Comparison of ENCODE assay signal across 8 mouse cellular contexts in genomic region chr6:115675166-115675507, GRCm38 (mm10). TPM values are rescaled to one million over a fixed set of nuclear protein-coding genes. Genes with fewer than 3 reads are reported as not detected.
DNase-seq lines count a peak whose midpoint lies in the region; ATAC-seq and TF ChIP-seq lines count a peak whose summit lies in the region.

No protein-coding gene starts in this region.

- H3K4me1 ChIP-seq in heart, embryonic 10.5 days = peaks cover 22% of the 10 kb centered on the region
- no peaks in the 10 kb centered on the region; the same call in 1 of the 2 replicates for H3K4me1 ChIP-seq in bone marrow, adult 2 months (ENCODE audit: control insufficient read depth, insufficient read depth, low read length)
- peaks cover 23% of the 10 kb centered on the region for H3K4me1 ChIP-seq in heart, embryonic 12.5 days (replicated peaks)
- no peaks in the 10 kb centered on the region; the same call in 1 of the 2 replicates for H3K4me1 ChIP-seq in midbrain, postnatal 0 days (ENCODE audit: insufficient read depth, low read length)

- intact Hi-C loops in heart, postnatal 25 days (cut with DNase I) = loop anchor here (5.0 kb wide), 3 partner anchors 42 to 73 kb away; partner anchors contain the start of gene Mkrn2

- peak overlapping the region; percentile 81 for H3K4me2 ChIP-seq in heart, embryonic 12.5 days
- peak overlapping the region; percentile 72 for H3K4me2 ChIP-seq in midbrain, postnatal 0 days (ENCODE audit: low read depth, low read length, poor library complexity, severe bottlenecking)

- TF ChIP-seq POLR2A in bone marrow, adult 2 months (IDR thresholded peaks at IDR 0.05; ENCODE audit: borderline replicate concordance, control insufficient read depth, low read depth, low read length) = no peak

- H3K9ac ChIP-seq in heart, embryonic 12.5 days = peak overlapping the region; percentile 98
- H3K9ac ChIP-seq in midbrain, postnatal 0 days (replicated peaks; ENCODE audit: low read length, poor library complexity, severe bottlenecking) = peak overlapping the region; percentile 99

- H3K36me3 ChIP-seq in heart, embryonic 10.5 days = 0 out of 2 replicates have a peak, but pooled peaks cover 4% of the 10 kb centered on the region
- H3K36me3 ChIP-seq in heart, embryonic 12.5 days = no peaks in the 10 kb centered on the region
- no peaks in the 10 kb centered on the region for H3K36me3 ChIP-seq in midbrain, postnatal 0 days (ENCODE audit: insufficient read depth, low read length)

- ATAC-seq in heart, embryonic 12.5 days (ENCODE audit: insufficient number of reproducible peaks, low FRiP score) = no peak
- ATAC-seq in midbrain, postnatal 0 days (ENCODE audit: low FRiP score) = no peak
- no peak for ATAC-seq in megakaryocyte progenitor cell, adult 5-6 weeks (replicated peaks; ENCODE audit: poor library complexity)

- TF ChIP-seq CTCF in bone marrow, adult 2 months (IDR thresholded peaks at IDR 0.05; ENCODE audit: control insufficient read depth, insufficient read depth, low read length) = no peak
- TF ChIP-seq CTCF in midbrain, postnatal 0 days (IDR thresholded peaks at IDR 0.05) = no peak

- no peaks in the 10 kb centered on the region for H3K27me3 ChIP-seq in heart, embryonic 10.5 days (ENCODE audit: insufficient read depth, poor library complexity, severe bottlenecking)
- no peaks in the 10 kb centered on the region for H3K27me3 ChIP-seq in heart, embryonic 12.5 days (replicated peaks)
- no peaks in the 10 kb centered on the region for H3K27me3 ChIP-seq in midbrain, postnatal 0 days (ENCODE audit: insufficient read depth, low read length)

- 2% methylated on average over 13 of the region's 13 CpGs for WGBS in heart, embryonic 10.5 days
- WGBS in bone marrow, adult 2 months = 3% methylated on average over 13 of the region's 13 CpGs
- WGBS in heart, embryonic 12.5 days = under 1% methylated on average over 13 of the region's 13 CpGs
- WGBS in midbrain, postnatal 0 days = 1% methylated on average over 13 of the region's 13 CpGs

- peak overlapping the region; percentile 96 for H3K4me3 ChIP-seq in heart, embryonic 10.5 days
- H3K4me3 ChIP-seq in bone marrow, adult 2 months (replicated peaks; ENCODE audit: control insufficient read depth, low read depth, low read length) = peak overlapping the region; percentile 89
- peak overlapping the region; percentile 83 for H3K4me3 ChIP-seq in heart, embryonic 12.5 days
- H3K4me3 ChIP-seq in midbrain, postnatal 0 days (ENCODE audit: low read depth, low read length) = peak overlapping the region; percentile 92

- no peak for DNase-seq in heart, embryonic 10.5 days (ENCODE audit: low spot score)
- DNase-seq in heart, postnatal 25 days (ENCODE audit: low spot score) = no peak
- DNase-seq in kidney, postnatal 14 days = peak; percentile 23
- DNase-seq in midbrain, postnatal 0 days (ENCODE audit: low spot score) = no peak
- no peak for DNase-seq in spleen, adult 12 weeks (ENCODE audit: low spot score)

- peak overlapping the region; percentile 100 for H3K27ac ChIP-seq in heart, embryonic 10.5 days
- H3K27ac ChIP-seq in bone marrow, adult 2 months (ENCODE audit: control insufficient read depth, insufficient read depth, low read depth, low read length, poor library complexity) = peak overlapping the region; percentile 99
- peak overlapping the region; percentile 97 for H3K27ac ChIP-seq in heart, embryonic 12.5 days (ENCODE audit: poor library complexity, severe bottlenecking)
- H3K27ac ChIP-seq in midbrain, postnatal 0 days (ENCODE audit: low read depth, low read length) = peak overlapping the region; percentile 99

- H3K9me3 ChIP-seq in heart, embryonic 10.5 days = no peaks in the 10 kb centered on the region
- no peaks in the 10 kb centered on the region for H3K9me3 ChIP-seq in heart, embryonic 12.5 days (replicated peaks)
- H3K9me3 ChIP-seq in midbrain, postnatal 0 days (ENCODE audit: low read length) = no peaks in the 10 kb centered on the region

RNA-seq across cellular contexts. Expression of gene Raf1, which starts 1.3 kb away (rescaled TPM):
- 94.0 and 101 TPM in 2 replicates for polyA plus RNA-seq in heart, embryonic 10.5 days (2016; fragmentation: Nextera tagmentation; extraction: Ambion mirVana)
- 100 to 1,000 TPM in 1 of 2 experiments, 10 to 100 TPM in 1; 98.8 to 100 TPM for total RNA-seq in heart, postnatal 25 days (2021)
- polyA plus RNA-seq in bone marrow, adult 2 months (2011; ENCODE audit: insufficient read depth, insufficient read length, low replicate concordance, missing spikeins) = 55.8 and 65.4 TPM in 2 replicates
- 109 TPM in 2 replicates for polyA plus RNA-seq in heart, embryonic 12.5 days (2016; fragmentation: Nextera tagmentation; extraction: Ambion mirVana)
- 195 and 196 TPM in 2 replicates for total RNA-seq in midbrain, postnatal 0 days (2014; rRNA removed)
- polyA plus RNA-seq in midbrain, postnatal 0 days (2015; fragmentation: Nextera tagmentation; extraction: Ambion mirVana) = 88.2 and 89.1 TPM in 2 replicates
- total RNA-seq in megakaryocyte progenitor cell, adult 5-6 weeks (2015) = 95.4 and 118 TPM in 2 replicates
- 66.7 and 79.8 TPM in 2 replicates for total RNA-seq in megakaryocyte progenitor cell, adult 5-6 weeks (2017)
